Mouse (Mus musculus): ENCODE results near the gene Utrn. TPM values are rescaled to one million over a fixed set of nuclear protein-coding genes. Genes with fewer than 3 reads are reported as not detected.

Gene Utrn
- polyA plus RNA-seq, 1 experiment = 33.5 TPM

GRCm38 (mm10) chr10:12814411-12814810 lies 54.8 kb downstream of the Utrn start:
- Histone ChIP-seq H3K4me3 (replicated peaks; ENCODE audit: insufficient read depth, low read depth, low read length) (no peak overlapping the region), H3K27ac (ENCODE audit: insufficient read depth, low read length) (no peak overlapping the region), H3K27me3 (ENCODE audit: control insufficient read depth, insufficient read depth, low read length) (no peaks in the 10 kb centered on the region), H3K4me1 (ENCODE audit: control insufficient read depth, insufficient read depth, low read length) (no peaks in the 10 kb centered on the region; the same call in 1 of the 2 replicates)
- DNase-seq = no peak
- 93% methylated on average over 7 of the region's 7 CpGs for WGBS
- TF ChIP-seq POLR2A (IDR thresholded peaks at IDR 0.05; ENCODE audit: borderline replicate concordance, insufficient read depth, low read length) = no peak
- no peak for TF ChIP-seq CTCF (IDR thresholded peaks at IDR 0.05; ENCODE audit: borderline replicate concordance, insufficient read depth, low read depth, low read length)

DNA sequence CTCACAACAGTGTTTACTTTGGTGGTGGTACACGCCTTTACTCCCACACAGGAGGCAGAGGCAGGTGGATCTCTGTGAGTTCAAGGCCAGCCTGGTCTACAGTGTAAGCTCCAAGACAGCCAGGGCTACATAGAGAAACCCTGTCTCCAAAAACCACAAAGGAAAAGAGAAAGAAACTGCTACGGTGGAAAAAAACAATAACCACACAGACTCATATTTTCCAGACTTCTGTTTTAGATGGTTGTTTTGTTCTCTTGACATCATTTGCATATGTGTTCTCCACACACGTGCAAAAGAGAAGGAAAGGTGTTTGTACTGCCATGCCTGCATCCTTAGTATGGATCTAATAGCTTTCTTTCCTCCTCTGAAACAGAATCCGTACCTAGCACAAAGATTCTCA lies 55.3 kb downstream of the Utrn start:
- H3K4me1 ChIP-seq (ENCODE audit: control insufficient read depth, insufficient read depth, low read length) = no peaks in the 10 kb centered on the region; the same call in 1 of the 2 replicates
- WGBS = 91% methylated on average over 4 of the region's 4 CpGs
- no peak overlapping the region for H3K4me3 ChIP-seq (replicated peaks; ENCODE audit: insufficient read depth, low read depth, low read length)
- DNase-seq = no peak
- no peak overlapping the region for H3K27ac ChIP-seq (ENCODE audit: insufficient read depth, low read length)
- H3K27me3 ChIP-seq (ENCODE audit: control insufficient read depth, insufficient read depth, low read length) = no peaks in the 10 kb centered on the region
- TF ChIP-seq POLR2A (IDR thresholded peaks at IDR 0.05; ENCODE audit: borderline replicate concordance, insufficient read depth, low read length) (no peak), CTCF (IDR thresholded peaks at IDR 0.05; ENCODE audit: borderline replicate concordance, insufficient read depth, low read depth, low read length) (no peak)

DNA sequence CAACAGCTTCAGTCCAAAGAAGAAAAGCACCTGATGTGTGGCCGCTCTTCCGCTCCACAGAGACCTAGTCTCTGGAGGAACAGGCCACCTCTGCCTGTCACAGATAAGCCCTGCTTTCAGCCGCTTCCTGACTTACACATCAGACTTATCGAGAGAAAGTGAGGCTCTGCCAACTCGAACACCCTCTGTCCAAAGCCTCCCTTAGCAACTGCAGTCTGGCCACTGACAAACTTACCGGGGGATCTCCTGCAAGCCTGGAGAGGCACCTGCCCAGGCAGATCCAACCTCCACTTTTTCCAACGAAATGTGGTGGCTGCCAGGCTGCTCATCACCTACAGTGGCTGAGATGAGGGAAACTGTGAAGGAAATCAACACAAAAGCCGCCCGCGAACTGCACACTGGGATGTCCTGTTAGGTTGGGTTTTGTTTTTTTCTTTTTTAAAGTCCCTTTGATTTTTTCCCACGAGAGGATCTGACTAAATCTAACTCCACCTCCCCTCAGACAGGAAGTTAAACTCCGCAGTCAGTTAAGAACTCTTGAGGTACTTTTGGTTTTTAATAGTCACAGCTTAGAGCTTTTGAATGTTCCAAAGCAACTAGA lies 55.9 kb downstream of the Utrn start:
- Histone ChIP-seq H3K4me3 (replicated peaks; ENCODE audit: insufficient read depth, low read depth, low read length) (no peak overlapping the region), H3K27me3 (ENCODE audit: control insufficient read depth, insufficient read depth, low read length) (no peaks in the 10 kb centered on the region), H3K27ac (ENCODE audit: insufficient read depth, low read length) (no peak overlapping the region), H3K4me1 (ENCODE audit: control insufficient read depth, insufficient read depth, low read length) (no peaks in the 10 kb centered on the region; the same call in 1 of the 2 replicates)
- WGBS = 63% methylated on average over 12 of the region's 12 CpGs
- no peak for DNase-seq
- TF ChIP-seq CTCF (IDR thresholded peaks at IDR 0.05; ENCODE audit: borderline replicate concordance, insufficient read depth, low read depth, low read length) (no peak), POLR2A (IDR thresholded peaks at IDR 0.05; ENCODE audit: borderline replicate concordance, insufficient read depth, low read length) (no peak)

DNA sequence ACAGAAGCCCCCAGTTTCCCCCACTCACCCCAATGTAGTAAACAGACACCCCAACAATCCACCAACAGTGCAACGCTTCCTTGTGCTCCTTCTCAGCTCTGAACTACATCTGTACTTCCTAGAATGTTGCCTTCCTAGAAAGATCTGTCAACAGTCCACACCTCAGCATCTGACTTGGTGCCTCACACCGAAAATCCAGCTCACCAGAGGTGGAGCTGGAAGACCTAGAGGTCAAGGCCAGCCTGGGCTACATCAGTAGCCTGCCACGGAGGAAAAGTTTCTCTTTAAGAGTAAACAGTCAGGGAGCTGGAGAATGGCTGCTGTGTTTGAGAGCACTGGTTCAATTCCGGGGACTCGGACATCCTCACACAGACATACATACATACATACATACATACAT lies 56.5 kb downstream of the Utrn start:
- Histone ChIP-seq H3K4me1 (ENCODE audit: control insufficient read depth, insufficient read depth, low read length) (peaks cover 2% of the 10 kb centered on the region; the same call in 1 of the 2 replicates), H3K27ac (ENCODE audit: insufficient read depth, low read length) (no peak overlapping the region), H3K27me3 (ENCODE audit: control insufficient read depth, insufficient read depth, low read length) (no peaks in the 10 kb centered on the region), H3K4me3 (replicated peaks; ENCODE audit: insufficient read depth, low read depth, low read length) (no peak overlapping the region)
- no peak for DNase-seq
- WGBS = 83% methylated on average over 5 of the region's 5 CpGs
- TF ChIP-seq CTCF (IDR thresholded peaks at IDR 0.05; ENCODE audit: borderline replicate concordance, insufficient read depth, low read depth, low read length) = no peak
- no peak for TF ChIP-seq POLR2A (IDR thresholded peaks at IDR 0.05; ENCODE audit: borderline replicate concordance, insufficient read depth, low read length)

- Histone ChIP-seq H3K27ac (ENCODE audit: insufficient read depth, low read length) (no peak overlapping the region), H3K27me3 (ENCODE audit: control insufficient read depth, insufficient read depth, low read length) (no peaks in the 10 kb centered on the region), H3K4me1 (ENCODE audit: control insufficient read depth, insufficient read depth, low read length) (peaks cover 9% of the 10 kb centered on the region; the same call in 1 of the 2 replicates), H3K4me3 (replicated peaks; ENCODE audit: insufficient read depth, low read depth, low read length) (no peak overlapping the region)
- DNase-seq = no peak
- WGBS = 94% methylated on average over 2 of the region's 2 CpGs
- TF ChIP-seq CTCF (IDR thresholded peaks at IDR 0.05; ENCODE audit: borderline replicate concordance, insufficient read depth, low read depth, low read length) (no peak), POLR2A (IDR thresholded peaks at IDR 0.05; ENCODE audit: borderline replicate concordance, insufficient read depth, low read length) (no peak)
Measured at GRCm38 (mm10) chr10:12810816-12811215, 58.3 kb downstream of the Utrn start.

- Histone ChIP-seq H3K4me3 (replicated peaks; ENCODE audit: insufficient read depth, low read depth, low read length) (no peak overlapping the region), H3K27ac (ENCODE audit: insufficient read depth, low read length) (no peak overlapping the region), H3K4me1 (ENCODE audit: control insufficient read depth, insufficient read depth, low read length) (peaks cover 9% of the 10 kb centered on the region; the same call in 1 of the 2 replicates), H3K27me3 (ENCODE audit: control insufficient read depth, insufficient read depth, low read length) (no peaks in the 10 kb centered on the region)
- TF ChIP-seq CTCF (IDR thresholded peaks at IDR 0.05; ENCODE audit: borderline replicate concordance, insufficient read depth, low read depth, low read length) (no peak), POLR2A (IDR thresholded peaks at IDR 0.05; ENCODE audit: borderline replicate concordance, insufficient read depth, low read length) (no peak)
- 94% methylated on average over 3 of the region's 3 CpGs for WGBS
- DNase-seq = no peak
Measured at GRCm38 (mm10) chr10:12809702-12810101, 59.5 kb downstream of the Utrn start.

DNA sequence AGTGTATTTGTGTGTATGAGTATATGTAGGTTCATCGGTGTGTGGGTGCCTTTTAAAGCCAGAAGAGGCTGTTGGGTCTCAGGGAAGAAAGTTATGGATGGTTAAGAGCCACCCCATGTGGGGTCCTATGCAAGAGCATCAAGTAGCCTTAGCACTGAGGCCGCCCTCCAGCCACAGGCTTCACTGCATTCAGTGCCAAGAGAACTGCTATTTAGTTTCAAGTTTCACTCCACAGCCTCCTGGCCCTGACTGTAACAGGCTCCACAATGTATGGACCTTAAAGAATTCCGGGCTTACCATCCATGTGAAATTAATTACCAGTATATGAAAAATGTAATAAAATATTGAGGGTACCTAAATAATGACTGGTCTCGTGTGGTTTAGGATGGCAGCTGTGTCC lies 60.7 kb downstream of the Utrn start:
- Histone ChIP-seq H3K4me1 (ENCODE audit: control insufficient read depth, insufficient read depth, low read length) (peaks cover 9% of the 10 kb centered on the region; the same call in 1 of the 2 replicates), H3K4me3 (replicated peaks; ENCODE audit: insufficient read depth, low read depth, low read length) (no peak overlapping the region), H3K27ac (ENCODE audit: insufficient read depth, low read length) (no peak overlapping the region), H3K27me3 (ENCODE audit: control insufficient read depth, insufficient read depth, low read length) (no peaks in the 10 kb centered on the region)
- no peak for DNase-seq
- WGBS = 97% methylated on average over 4 of the region's 4 CpGs
- no peak for TF ChIP-seq CTCF (IDR thresholded peaks at IDR 0.05; ENCODE audit: borderline replicate concordance, insufficient read depth, low read depth, low read length)
- no peak for TF ChIP-seq POLR2A (IDR thresholded peaks at IDR 0.05; ENCODE audit: borderline replicate concordance, insufficient read depth, low read length)

DNA sequence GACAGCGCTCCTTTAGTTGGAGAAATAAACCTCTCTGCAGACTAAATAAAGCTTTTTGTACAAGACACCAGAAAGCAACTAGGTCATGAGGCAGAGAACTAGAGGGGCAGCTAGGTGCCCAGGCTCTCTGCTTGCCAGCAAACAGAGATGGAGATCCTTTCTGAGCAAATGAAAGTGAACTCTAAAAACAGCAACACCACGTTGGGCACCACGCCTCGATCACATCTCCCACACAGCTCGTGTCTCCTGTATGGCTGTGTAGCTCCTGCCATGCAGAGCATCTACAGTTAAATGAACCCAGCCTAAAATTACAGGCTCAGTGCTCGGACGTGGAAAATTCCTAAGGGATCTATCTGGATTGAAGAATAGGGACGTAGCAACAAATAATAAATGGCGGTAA lies 61.5 kb downstream of the Utrn start:
- TF ChIP-seq POLR2A (IDR thresholded peaks at IDR 0.05; ENCODE audit: borderline replicate concordance, insufficient read depth, low read length) (no peak), CTCF (IDR thresholded peaks at IDR 0.05; ENCODE audit: borderline replicate concordance, insufficient read depth, low read depth, low read length) (no peak)
- no peak overlapping the region for H3K4me3 ChIP-seq (replicated peaks; ENCODE audit: insufficient read depth, low read depth, low read length)
- no peaks in the 10 kb centered on the region for H3K27me3 ChIP-seq (ENCODE audit: control insufficient read depth, insufficient read depth, low read length)
- peak; percentile 32 to 37 for DNase-seq
- 40% methylated on average over 9 of the region's 9 CpGs for WGBS
- peak overlapping the region; percentile 11 for H3K27ac ChIP-seq (ENCODE audit: insufficient read depth, low read length)
- peaks cover 9% of the 10 kb centered on the region; the same call in 1 of the 2 replicates for H3K4me1 ChIP-seq (ENCODE audit: control insufficient read depth, insufficient read depth, low read length)
